Mouse (Mus musculus) ES-E14 (cell line): Measurements from ENCODE around the gene Sephs1. TPM values are rescaled to one million over a fixed set of nuclear protein-coding genes. Genes with fewer than 3 reads are reported as not detected.
"Not testable (repeated sequence)": the region's sequence is repeated elsewhere in the genome, so short reads cannot be mapped to it uniquely, and the experiment has no call there.

Experiments used
- DNase-seq: peaks from one replicate; pipeline ENCODE4 v3.0.0-alpha.2; 2013; ENCODE audit warnings: low read depth, low spot score
- H3K27ac ChIP-seq: 2 replicates; pipeline ENCODE4 v1.5.1; 2012; ENCODE audit warnings: low read depth, mild to moderate bottlenecking, low read length, moderate library complexity, mixed read lengths; ENCODE audit not compliant: poor library complexity, insufficient read depth, severe bottlenecking
- H3K36me3 ChIP-seq: 2 replicates; pipeline ENCODE4 v1.6.1; 2012; ENCODE audit warnings: mild to moderate bottlenecking, low read length, moderate library complexity, mixed read lengths; ENCODE audit not compliant: control insufficient read depth, poor library complexity, insufficient read depth, severe bottlenecking
- H3K4me1 ChIP-seq, 2 experiments: fragments of 150-350 bp in 1 of 2; sonication (generic) in 1 of 2; 2 replicates each; pipeline ENCODE4 v1.6.1; 2012; ENCODE audit warnings: low read length in 2 of 2, mild to moderate bottlenecking in 1 of 2, mixed read lengths in 1 of 2; ENCODE audit not compliant: control insufficient read depth in 2 of 2, insufficient read depth in 2 of 2, poor library complexity in 1 of 2
- H3K4me3 ChIP-seq, 2 experiments: fragments of 150-350 bp in 1 of 2; sonication (generic) in 1 of 2; 2 replicates each; pipeline ENCODE4 v1.5.1; 2012; ENCODE audit warnings: low read length in 2 of 2, low read depth in 1 of 2, mild to moderate bottlenecking in 1 of 2, mixed read lengths in 1 of 2; ENCODE audit not compliant: insufficient read depth in 1 of 2, poor library complexity in 1 of 2, severe bottlenecking in 1 of 2
- H3K9ac ChIP-seq: 2 replicates; pipeline ENCODE4 v1.6.1; 2012; ENCODE audit warnings: low read depth, mild to moderate bottlenecking, low read length, mixed read lengths; ENCODE audit not compliant: poor library complexity, insufficient read depth, severe bottlenecking
- H3K9me3 ChIP-seq: fragments of 150-350 bp; sonication (generic); 2 replicates; pipeline ENCODE4 v1.6.1; 2012; ENCODE audit warnings: low read depth, mild to moderate bottlenecking, low read length; ENCODE audit not compliant: control insufficient read depth, insufficient read depth
- CHD2 ChIP-seq: IDR thresholded peaks from 2 replicates; pipeline ENCODE4 v1.6.1; 2014; ENCODE audit warnings: mild to moderate bottlenecking, low read depth, low read length, inconsistent platforms
- HCFC1 ChIP-seq: IDR thresholded peaks from 2 replicates; pipeline ENCODE4 v1.6.1; 2012; ENCODE audit warnings: low read length, inconsistent platforms, borderline replicate concordance; ENCODE audit not compliant: insufficient read depth
- MAFK ChIP-seq: IDR thresholded peaks from 2 replicates; pipeline ENCODE4 v1.6.1; 2014; ENCODE audit warnings: mild to moderate bottlenecking, low read depth, low read length, inconsistent platforms; ENCODE audit not compliant: insufficient read depth
- ZC3H11A ChIP-seq: IDR thresholded peaks from 2 replicates; pipeline ENCODE4 v1.6.1; 2012; ENCODE audit warnings: low read depth, mild to moderate bottlenecking, inconsistent platforms, low read length, borderline replicate concordance
- ZNF384 ChIP-seq: IDR thresholded peaks from 2 replicates; pipeline ENCODE4 v1.6.1; 2012; ENCODE audit warnings: low read depth, low read length, inconsistent platforms
- in situ Hi-C, 2 experiments: fragments of 600-800 bp; cut with MboI; formaldehyde crosslinking; loops; one replicate each; pipeline ENCODE4 v1.15.1; 2025; ENCODE audit warnings: low sequenced_read_pairs in 2 of 2, inconsistent platforms in 1 of 2; ENCODE audit not compliant: unreplicated experiment in 2 of 2
- total RNA-seq: library from RNA; depleted of rRNA; stranded (reverse); fragments of 300-350 nt; gene quantifications from 2 replicates; pipeline ENCODE4 v1.2.3, GENCODE M21; 2012

Sephs1 gene
- total RNA-seq, 1 experiment: 39.5 TPM

GRCm38 (mm10) chr2:4929230-4929629, 47.9 kb downstream of the Sephs1 start:
- no peak for DNase-seq
- Histone ChIP-seq H3K4me3 (no peak overlapping the region), H3K9ac (no peak overlapping the region), H3K4me1 (no peaks in the 10 kb centered on the region), H3K9me3 (no peaks in the 10 kb centered on the region; the same call in 1 of the 2 replicates), H3K27ac (no peak overlapping the region), H3K36me3 (peaks cover 7% of the 10 kb centered on the region)
- TF ChIP-seq HCFC1 (no peak), MAFK (no peak), ZC3H11A (no peak), ZNF384 (no peak), CHD2 (no peak)
- in situ Hi-C loops: no loop called here

- TF ChIP-seq ZNF384 (no peak), MAFK (no peak), ZC3H11A (no peak), CHD2 (no peak), HCFC1 (no peak)
- no peaks in the 10 kb centered on the region for H3K4me1 ChIP-seq
- H3K9ac ChIP-seq: no peak overlapping the region
- DNase-seq: no peak
- no peaks in the 10 kb centered on the region for H3K9me3 ChIP-seq
- in situ Hi-C loops: no loop called here
- no peak overlapping the region for H3K4me3 ChIP-seq
- H3K27ac ChIP-seq: no peak overlapping the region
- peaks cover 5% of the 10 kb centered on the region for H3K36me3 ChIP-seq
Observed at GRCm38 (mm10) chr2:4934516-4934915, 53.2 kb downstream of the Sephs1 start.

DNA sequence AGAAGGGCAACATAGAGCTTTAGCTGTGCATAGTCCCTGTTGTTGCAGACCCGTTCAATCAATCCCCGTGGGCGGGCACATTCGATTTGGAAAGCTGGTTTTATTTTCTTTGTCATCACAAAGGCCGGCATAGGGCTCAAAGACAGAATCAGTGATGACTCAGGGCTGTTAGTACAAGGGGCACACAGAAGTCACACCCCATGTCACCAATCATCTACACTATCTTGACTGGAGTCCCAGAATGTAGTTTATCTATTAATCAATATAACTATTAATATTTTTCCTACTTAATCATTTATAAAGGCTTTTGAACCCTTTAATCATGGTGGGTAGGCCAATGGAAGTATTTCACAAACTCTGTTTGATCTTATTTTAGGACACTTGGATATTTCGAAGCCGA, 56.6 kb downstream of the Sephs1 start:
- TF ChIP-seq HCFC1: no peak
- TF ChIP-seq ZC3H11A: no peak
- TF ChIP-seq ZNF384: no peak
- TF ChIP-seq CHD2: no peak
- TF ChIP-seq MAFK: no peak
- Histone ChIP-seq H3K36me3 (peaks cover 5% of the 10 kb centered on the region; the same call in 1 of the 2 replicates), H3K9ac (no peak overlapping the region)

GRCm38 (mm10) chr2:4940861-4941260, 59.5 kb downstream of the Sephs1 start:
- Histone ChIP-seq H3K27ac (no peak overlapping the region), H3K36me3 (peaks cover 3% of the 10 kb centered on the region; the same call in 1 of the 2 replicates), H3K4me3 (no peak overlapping the region), H3K9ac (no peak overlapping the region), H3K4me1 (no peaks in the 10 kb centered on the region), H3K9me3 (no peaks in the 10 kb centered on the region)
- TF ChIP-seq HCFC1 (no peak), CHD2 (no peak), ZC3H11A (no peak), MAFK (no peak), ZNF384 (no peak)
- in situ Hi-C loops: no loop called here
- no peak for DNase-seq

More for the DNA sequence above, 56.6 kb downstream of the Sephs1 start:
- Histone ChIP-seq H3K4me1 (no peaks in the 10 kb centered on the region), H3K9me3 (no peaks in the 10 kb centered on the region), H3K27ac (no peak overlapping the region), H3K4me3 (no peak overlapping the region)
- no peak for DNase-seq
- in situ Hi-C loops: no loop called here

GRCm38 (mm10) chr2:4949691-4950090, 68.3 kb downstream of the Sephs1 start:
- H3K9me3 ChIP-seq, H3K4me3 ChIP-seq, H3K4me1 ChIP-seq, DNase-seq, H3K27ac ChIP-seq, H3K36me3 ChIP-seq, in situ Hi-C loops, H3K9ac ChIP-seq: not testable (repeated sequence)
